Mouse (Mus musculus) embryonic facial prominence, embryonic 14.5 days (tissue): ENCODE results near the gene Scmh1. TPM values are rescaled to one million over a fixed set of nuclear protein-coding genes. Genes with fewer than 3 reads are reported as not detected.

ENCODE experiments used
- ATAC-seq: fragments of 200-750 bp; cut with Nextera tagmentation; 2 replicates; pipeline ENCODE4 v1.8.0; 2017; ENCODE audit warnings: low read depth, moderate number of reproducible peaks, moderate TSS enrichment
- DNase-seq: peaks from one replicate; pipeline ENCODE4 v3.0.0-alpha.2; 2015; ENCODE audit warnings: low spot score
- H3K27ac ChIP-seq: fragments of 300-500 bp; sonication (generic); replicated peaks from 2 replicates; pipeline ENCODE4 v1.5.1; 2014; ENCODE audit warnings: low read depth, mild to moderate bottlenecking, low read length, moderate library complexity
- H3K27me3 ChIP-seq: fragments of 300-500 bp; sonication (generic); replicated peaks from 2 replicates; pipeline ENCODE4 v1.6.1; 2014; ENCODE audit warnings: low read length; ENCODE audit not compliant: control insufficient read depth, insufficient read depth
- H3K36me3 ChIP-seq: fragments of 300-500 bp; sonication (generic); 2 replicates; pipeline ENCODE4 v1.6.1; 2014; ENCODE audit warnings: low read length, mixed read lengths; ENCODE audit not compliant: control insufficient read depth, insufficient read depth
- H3K4me1 ChIP-seq: fragments of 300-500 bp; sonication (generic); 2 replicates; pipeline ENCODE4 v1.6.1; 2014; ENCODE audit warnings: antibody characterized with exemption, low read length; ENCODE audit not compliant: control insufficient read depth, insufficient read depth
- H3K4me2 ChIP-seq: fragments of 300-500 bp; sonication (generic); 2 replicates; pipeline ENCODE4 v1.6.1; 2014; ENCODE audit warnings: low read depth, mild to moderate bottlenecking, low read length, moderate library complexity, mixed read lengths
- H3K4me3 ChIP-seq: fragments of 300-500 bp; sonication (generic); 2 replicates; pipeline ENCODE4 v1.5.1; 2014; ENCODE audit warnings: low read depth, mild to moderate bottlenecking, low read length
- H3K9ac ChIP-seq: fragments of 300-500 bp; sonication (generic); 2 replicates; pipeline ENCODE4 v1.6.1; 2014; ENCODE audit warnings: low read depth, mild to moderate bottlenecking, low read length, moderate library complexity, mixed read lengths
- H3K9me3 ChIP-seq: fragments of 300-500 bp; sonication (generic); 2 replicates; pipeline ENCODE4 v1.6.1; 2016; ENCODE audit warnings: low read length; ENCODE audit not compliant: control insufficient read depth
- WGBS: fragments of 180-500 bp; shearing (Covaris S2); extraction: QIAGEN DNeasy Blood & Tissue Kit; methylation state at CpG from one replicate; pipeline ENCODE4 v1.1.7; 2014; 5-methylcytosine and 5-hydroxymethylcytosine counted together
- polyA plus RNA-seq: library from polyadenylated mRNA; unstranded; fragments of >200 nt; fragmentation: Nextera tagmentation; extraction: Ambion mirVana; gene quantifications from 2 replicates; pipeline ENCODE4 v1.2.1, GENCODE M21; 2014

Scmh1 gene
- polyA plus RNA-seq, 1 experiment from 2014 or later: 31.4 TPM

DNA sequence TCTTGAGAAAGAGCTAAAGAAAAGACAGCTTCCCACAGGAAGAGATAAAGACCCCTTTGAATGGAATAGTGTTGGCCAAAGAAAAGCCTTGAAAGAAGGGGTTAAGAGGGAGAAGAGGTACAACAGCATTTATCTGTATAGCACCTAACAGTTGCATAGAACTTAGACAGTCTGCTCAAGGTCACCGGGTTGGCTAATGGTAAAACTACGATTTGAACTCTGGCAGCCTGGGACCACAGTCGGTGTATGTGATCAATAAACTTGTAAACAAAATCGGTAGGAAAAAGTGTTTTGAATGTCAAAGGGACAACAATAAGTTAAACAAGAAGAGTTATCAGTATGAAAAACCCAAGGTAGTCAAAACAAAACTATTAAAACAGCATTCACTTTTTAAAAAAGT is 13.0 kb downstream of the Scmh1 start:
- 85% methylated on average over 4 of the region's 4 CpGs for WGBS
- ATAC-seq: no peak

DNA sequence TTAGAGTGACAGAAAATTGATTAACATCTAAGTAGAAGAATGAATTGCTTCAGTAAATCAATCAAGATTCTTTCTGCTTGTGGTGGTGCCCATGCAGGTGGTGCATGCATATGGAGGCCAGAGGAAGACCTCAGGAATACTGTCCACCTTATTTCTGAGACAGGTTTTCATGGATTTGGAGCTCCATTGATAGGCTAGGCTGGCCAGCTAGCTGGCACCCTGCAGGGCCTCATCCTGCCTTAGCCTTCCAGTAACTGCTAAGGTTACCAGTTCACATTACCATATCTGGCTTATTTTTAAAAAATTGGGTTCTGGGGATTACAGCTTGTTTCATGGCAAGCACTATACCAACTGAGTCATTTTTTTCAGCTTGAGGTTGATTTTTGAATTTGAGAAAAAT is 15.1 kb downstream of the Scmh1 start:
- no peaks in the 10 kb centered on the region for H3K27me3 ChIP-seq
- H3K4me1 ChIP-seq: peaks cover 11% of the 10 kb centered on the region; the same call in 1 of the 2 replicates
- H3K36me3 ChIP-seq: no peaks in the 10 kb centered on the region
- no peaks in the 10 kb centered on the region for H3K9me3 ChIP-seq
- H3K4me2 ChIP-seq: no peak overlapping the region
- no peak overlapping the region for H3K27ac ChIP-seq
- DNase-seq: no peak
- H3K9ac ChIP-seq: no peak overlapping the region
- no peak for ATAC-seq
- H3K4me3 ChIP-seq: no peak overlapping the region

More for the DNA sequence above, 13.0 kb downstream of the Scmh1 start:
- DNase-seq: no peak
- Histone ChIP-seq H3K27ac (no peak overlapping the region), H3K36me3 (no peaks in the 10 kb centered on the region), H3K4me2 (no peak overlapping the region), H3K4me3 (no peak overlapping the region), H3K27me3 (no peaks in the 10 kb centered on the region), H3K9ac (no peak overlapping the region), H3K4me1 (peaks cover 11% of the 10 kb centered on the region; the same call in 1 of the 2 replicates), H3K9me3 (no peaks in the 10 kb centered on the region)

DNA sequence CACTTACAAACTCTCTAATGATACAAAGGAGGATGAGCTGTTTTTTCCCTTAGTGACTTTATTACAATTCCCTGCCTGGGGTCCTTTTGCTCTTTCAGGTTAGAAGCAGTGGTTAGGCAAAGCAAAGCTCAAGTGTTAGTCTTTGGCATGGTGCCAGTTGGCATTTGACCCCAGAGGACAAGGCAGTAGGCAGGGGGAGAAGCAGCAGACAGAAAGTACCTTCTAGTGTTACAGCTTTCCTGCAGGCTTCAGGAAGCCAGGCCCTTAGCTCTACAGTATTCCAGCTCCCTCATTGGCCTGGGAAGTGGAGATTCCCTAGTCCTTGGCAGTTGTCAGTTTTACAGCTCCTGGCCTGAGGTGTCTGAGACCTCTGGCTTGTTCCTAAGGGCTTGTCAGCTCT is 15.6 kb downstream of the Scmh1 start:
- DNase-seq: peak; percentile 54
- peaks cover 11% of the 10 kb centered on the region; the same call in 1 of the 2 replicates for H3K4me1 ChIP-seq
- no peaks in the 10 kb centered on the region for H3K27me3 ChIP-seq
- H3K4me2 ChIP-seq: no peak overlapping the region
- no peak overlapping the region for H3K9ac ChIP-seq
- H3K9me3 ChIP-seq: no peaks in the 10 kb centered on the region
- no peak for ATAC-seq
- H3K4me3 ChIP-seq: no peak overlapping the region
- H3K36me3 ChIP-seq: no peaks in the 10 kb centered on the region
- H3K27ac ChIP-seq: no peak overlapping the region

DNA sequence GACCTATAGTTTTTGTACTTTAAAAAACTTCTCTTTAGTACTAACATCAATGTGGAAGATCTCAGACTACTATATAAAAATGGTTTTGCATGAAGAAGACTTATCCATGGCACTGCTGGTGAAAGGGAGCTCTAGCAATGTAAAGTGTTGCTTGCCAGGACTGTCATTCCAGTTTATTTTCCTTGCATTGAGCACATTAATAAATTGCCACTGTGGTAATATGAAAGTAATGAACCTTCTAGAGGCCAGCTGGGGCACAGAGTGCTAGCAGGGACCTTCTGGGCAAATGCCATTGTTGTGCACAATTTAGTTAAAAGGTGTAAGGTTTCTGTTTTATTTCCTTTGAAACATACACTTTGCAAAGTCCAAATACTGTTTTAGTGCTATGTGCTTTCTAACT is 25.5 kb downstream of the Scmh1 start:
- H3K4me2 ChIP-seq: no peak overlapping the region
- 0 out of 2 replicates have a peak, but pooled peaks cover 4% of the 10 kb centered on the region for H3K4me1 ChIP-seq
- H3K9ac ChIP-seq: no peak overlapping the region
- ATAC-seq (no peak), DNase-seq (no peak)
- no peaks in the 10 kb centered on the region for H3K9me3 ChIP-seq
- no peaks in the 10 kb centered on the region for H3K27me3 ChIP-seq
- H3K27ac ChIP-seq: no peak overlapping the region
- H3K36me3 ChIP-seq: no peaks in the 10 kb centered on the region
- no peak overlapping the region for H3K4me3 ChIP-seq

DNA sequence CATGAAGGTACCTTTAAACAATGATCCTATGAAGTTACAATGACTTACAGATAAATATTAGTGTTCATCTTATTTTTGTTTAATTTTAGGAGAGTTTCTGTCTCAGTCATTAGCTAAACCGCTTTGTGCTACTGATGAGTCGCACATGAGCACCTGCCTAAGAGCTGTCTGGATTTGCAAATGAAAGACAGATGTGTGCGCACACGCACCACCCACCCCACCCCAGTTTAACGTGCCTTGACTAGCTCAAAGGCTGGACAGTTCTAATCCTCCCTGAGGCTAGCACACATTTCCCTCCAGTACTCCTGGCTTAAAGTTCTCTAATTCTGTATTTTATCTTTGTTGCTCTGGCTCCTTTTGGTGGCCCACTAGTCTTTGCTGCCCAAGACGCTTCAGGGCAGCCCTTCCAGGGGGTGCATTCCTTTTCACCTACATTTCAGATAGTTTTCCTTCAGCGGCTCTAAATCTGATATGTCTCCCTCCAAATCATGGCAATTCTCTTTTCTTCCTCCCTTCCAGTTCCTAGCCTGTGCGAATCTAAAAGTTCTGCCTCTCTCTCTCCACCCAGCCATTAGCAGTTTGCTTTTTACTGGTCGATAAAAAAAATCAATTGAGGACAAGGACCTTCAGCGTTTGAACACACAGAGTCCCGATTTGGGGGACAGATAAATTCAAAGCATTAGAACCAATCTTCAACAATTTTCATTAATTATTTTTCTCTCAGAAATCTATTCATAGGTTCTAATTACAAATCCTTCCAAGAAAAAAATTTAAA is 27.7 kb downstream of the Scmh1 start:
- H3K27me3 ChIP-seq: no peaks in the 10 kb centered on the region

DNA sequence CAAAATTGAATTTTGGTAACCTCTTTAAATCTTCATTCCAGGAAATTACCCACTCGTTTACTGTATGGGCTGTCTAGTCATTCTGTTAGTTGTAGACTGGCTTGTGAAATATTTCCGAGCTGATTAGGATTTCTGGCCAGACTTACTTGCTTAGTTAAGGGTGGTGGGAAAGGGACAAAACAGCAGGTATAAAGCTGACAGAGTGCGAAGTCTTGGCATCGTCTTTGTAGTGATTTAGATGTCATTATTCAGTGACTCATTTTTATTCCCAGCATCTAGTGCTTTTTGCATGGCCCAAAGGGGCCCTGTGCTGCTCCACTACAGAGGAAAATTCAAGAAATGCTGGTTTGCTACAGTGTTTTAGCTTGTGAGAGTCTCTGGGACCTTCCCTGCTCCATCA is 56.7 kb downstream of the Scmh1 start:
- ATAC-seq: no peak
- Histone ChIP-seq H3K36me3 (0 out of 2 replicates have a peak, but pooled peaks cover 3% of the 10 kb centered on the region), H3K9me3 (no peaks in the 10 kb centered on the region), H3K27ac (no peak overlapping the region), H3K4me3 (no peak overlapping the region), H3K4me1 (no peaks in the 10 kb centered on the region), H3K9ac (no peak overlapping the region), H3K4me2 (no peak overlapping the region), H3K27me3 (no peaks in the 10 kb centered on the region)
- 84% methylated on average over 4 of the region's 4 CpGs for WGBS
- DNase-seq: no peak

More for the DNA sequence above, 27.7 kb downstream of the Scmh1 start:
- Histone ChIP-seq H3K4me1 (0 out of 2 replicates have a peak, but pooled peaks cover 4% of the 10 kb centered on the region), H3K9ac (no peak overlapping the region), H3K4me3 (no peak overlapping the region), H3K27ac (no peak overlapping the region), H3K9me3 (no peaks in the 10 kb centered on the region), H3K36me3 (no peaks in the 10 kb centered on the region), H3K4me2 (no peak overlapping the region)
- ATAC-seq: no peak
- DNase-seq: peak; percentile 35
- 41% methylated on average over 11 of the region's 11 CpGs for WGBS

DNA sequence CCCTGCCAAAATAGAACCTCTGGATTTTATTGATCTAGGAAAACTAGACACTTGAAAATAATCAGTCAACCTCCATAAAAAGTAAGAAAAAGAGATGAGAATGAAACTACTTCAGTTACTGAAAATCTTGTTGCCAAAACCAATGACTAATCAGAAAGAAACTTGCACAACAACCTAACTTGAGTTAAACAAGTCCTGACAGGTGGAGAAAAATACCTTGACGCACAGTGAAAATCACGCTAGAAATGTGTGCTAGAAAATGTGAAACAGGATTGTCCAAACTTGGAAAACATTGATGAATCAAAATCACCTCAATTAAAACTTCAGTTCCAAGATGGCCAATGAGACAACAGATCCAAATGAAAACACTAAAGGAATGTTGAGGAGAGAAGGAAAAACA is 67.9 kb downstream of the Scmh1 start:
- Histone ChIP-seq H3K4me2 (no peak overlapping the region), H3K36me3 (peaks cover 40% of the 10 kb centered on the region), H3K27me3 (no peaks in the 10 kb centered on the region), H3K27ac (no peak overlapping the region), H3K9ac (no peak overlapping the region), H3K4me1 (no peaks in the 10 kb centered on the region), H3K4me3 (no peak overlapping the region), H3K9me3 (no peaks in the 10 kb centered on the region)
- DNase-seq (peak; percentile 22), ATAC-seq (no peak)
- 71% methylated on average over 2 of the region's 2 CpGs for WGBS

DNA sequence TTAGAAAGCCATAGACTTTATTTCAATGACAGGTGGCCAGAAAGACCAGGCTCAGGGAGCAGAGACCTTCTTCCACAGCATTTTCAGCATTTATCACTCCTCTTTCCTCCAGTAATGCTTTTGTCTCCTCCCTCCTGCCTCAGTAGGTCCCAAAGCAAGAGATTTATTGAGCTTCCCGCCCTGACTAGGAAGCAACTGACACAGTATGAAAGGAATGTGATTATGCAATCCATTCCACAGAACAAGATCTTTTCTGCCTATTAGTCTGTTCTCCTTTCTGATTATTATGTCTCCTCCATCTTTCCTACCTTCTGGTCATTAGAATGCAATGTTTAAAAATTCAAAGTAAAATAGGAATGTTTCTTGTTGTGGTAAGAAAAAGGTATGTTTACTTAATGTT is 82.6 kb downstream of the Scmh1 start:
- Histone ChIP-seq H3K9ac (no peak overlapping the region), H3K27me3 (no peaks in the 10 kb centered on the region), H3K4me3 (no peak overlapping the region), H3K4me1 (no peaks in the 10 kb centered on the region), H3K27ac (no peak overlapping the region), H3K36me3 (peaks cover 39% of the 10 kb centered on the region), H3K4me2 (no peak overlapping the region), H3K9me3 (no peaks in the 10 kb centered on the region)
- ATAC-seq (no peak), DNase-seq (peak; percentile 12)
- WGBS: 24% methylated on average over 1 of the region's 1 CpGs

DNA sequence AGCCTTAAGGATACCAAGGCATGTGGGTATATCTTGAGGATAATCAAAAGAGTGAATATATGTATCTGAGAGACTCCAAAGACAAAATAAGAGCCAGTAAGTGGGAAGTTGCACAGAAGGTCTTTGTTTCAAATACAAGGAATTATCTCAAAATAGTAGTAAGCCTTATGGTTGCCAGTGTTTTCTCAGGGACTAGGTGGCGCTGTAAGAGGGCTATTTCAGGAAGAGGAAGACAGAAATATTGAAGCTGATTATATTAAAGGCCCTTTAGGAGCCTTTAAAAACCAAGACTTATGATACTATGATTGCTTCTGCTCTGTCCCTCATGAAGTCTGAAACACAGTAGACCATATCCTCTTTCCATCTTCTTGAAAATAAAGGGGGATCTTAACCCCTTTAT is 101.9 kb downstream of the Scmh1 start:
- DNase-seq (no peak), ATAC-seq (no peak)
- Histone ChIP-seq H3K27me3 (no peaks in the 10 kb centered on the region), H3K27ac (no peak overlapping the region), H3K4me2 (no peak overlapping the region), H3K4me3 (no peak overlapping the region), H3K4me1 (no peaks in the 10 kb centered on the region), H3K9me3 (peaks cover 6% of the 10 kb centered on the region), H3K36me3 (peaks cover 41% of the 10 kb centered on the region), H3K9ac (no peak overlapping the region)
- 87% methylated on average over 1 of the region's 1 CpGs for WGBS
